Mouse (Mus musculus) thymus, adult 2 months (tissue): ENCODE measurements at regions not wholly inside any gene's neighbourhood (a gene's known extent, or its start where the extent isn't known, plus 50 kb on each side); places are given as distances from the start of the nearest gene placed in this dataset.

Source experiments
- DNase-seq: peaks from one replicate; pipeline ENCODE4 v3.0.0; 2021
- H3K27ac ChIP-seq: fragments of 200-500 bp; 2 replicates; pipeline ENCODE4 v1.5.1; 2012; ENCODE audit warnings: low read length, control low read depth; ENCODE audit not compliant: control insufficient read depth, insufficient read depth
- H3K27me3 ChIP-seq: fragments of 200-500 bp; 2 replicates; pipeline ENCODE4 v1.6.1; 2012; ENCODE audit warnings: mild to moderate bottlenecking, low read length, moderate library complexity, mixed read lengths; ENCODE audit not compliant: control insufficient read depth, insufficient read depth
- H3K36me3 ChIP-seq: fragments of 200-500 bp; 2 replicates; pipeline ENCODE4 v1.6.1; 2012; ENCODE audit warnings: mild to moderate bottlenecking, low read length, moderate library complexity; ENCODE audit not compliant: control insufficient read depth, insufficient read depth
- H3K4me1 ChIP-seq: fragments of 200-500 bp; replicated peaks from 2 replicates; pipeline ENCODE4 v1.6.1; 2012; ENCODE audit warnings: low read length; ENCODE audit not compliant: control insufficient read depth, insufficient read depth
- H3K4me3 ChIP-seq: fragments of 200-500 bp; 2 replicates; pipeline ENCODE4 v1.5.1; 2012; ENCODE audit warnings: mild to moderate bottlenecking, low read length, control low read depth, moderate library complexity; ENCODE audit not compliant: control insufficient read depth, insufficient read depth
- CTCF ChIP-seq: fragments of 200-500 bp; IDR thresholded peaks from 2 replicates; pipeline ENCODE4 v1.5.1; 2012; ENCODE audit warnings: mild to moderate bottlenecking, control low read depth, low read length, moderate library complexity, borderline replicate concordance; ENCODE audit not compliant: control insufficient read depth, poor library complexity, insufficient read depth; ENCODE audit errors: extremely low read depth
- POLR2A ChIP-seq: fragments of 200-500 bp; IDR thresholded peaks from 2 replicates; pipeline ENCODE4 v1.6.1; 2012; ENCODE audit warnings: mild to moderate bottlenecking, low read length, control low read depth, moderate library complexity; ENCODE audit not compliant: control insufficient read depth, poor library complexity, insufficient read depth; ENCODE audit errors: extremely low read depth
- WGBS: fragments of 180-500 bp; shearing (Covaris S2); methylation state at CpG from one replicate; pipeline ENCODE4 v1.1.7; 2018; 5-methylcytosine and 5-hydroxymethylcytosine counted together

DNA sequence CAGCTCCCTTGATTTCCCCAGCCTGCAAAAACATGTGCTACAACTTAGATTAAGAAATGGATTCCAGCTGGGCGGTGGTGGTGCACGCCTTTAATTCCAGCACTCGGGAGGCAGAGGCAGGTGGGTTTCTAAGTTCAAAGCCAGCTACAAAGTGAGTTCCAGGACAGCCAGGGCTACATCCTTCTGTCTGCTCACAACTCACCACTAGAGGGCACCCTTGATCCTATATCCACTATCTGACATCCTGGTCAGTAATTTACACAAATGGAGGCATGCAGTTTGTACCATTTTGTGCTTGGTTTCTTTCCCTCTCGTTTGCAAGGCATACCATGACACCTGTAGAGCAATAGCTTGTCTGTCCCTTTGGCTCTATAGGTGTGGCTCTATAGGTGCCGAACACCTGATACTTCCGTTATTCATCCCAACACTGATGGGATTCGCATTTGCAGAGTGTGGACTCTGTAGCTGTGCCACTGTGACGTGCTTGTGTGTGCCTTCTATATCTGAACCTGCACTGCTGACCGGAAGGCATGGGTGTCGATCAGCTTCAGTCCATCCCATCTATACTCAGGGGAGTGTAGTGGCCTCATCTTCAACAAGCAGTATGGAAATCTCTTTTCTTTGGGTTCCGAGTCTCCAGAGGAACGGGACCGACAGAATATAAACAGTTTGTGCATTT lies 108.4 kb upstream of the Spata13 start:
- WGBS: 77% methylated on average over 13 of the region's 13 CpGs
- DNase-seq: peak; percentile 60
- Histone ChIP-seq H3K4me3 (no peak overlapping the region), H3K36me3 (no peaks in the 10 kb centered on the region), H3K4me1 (peaks cover 15% of the 10 kb centered on the region), H3K27me3 (no peaks in the 10 kb centered on the region), H3K27ac (no peak overlapping the region)
- TF ChIP-seq POLR2A: no peak
- no peak for TF ChIP-seq CTCF

DNA sequence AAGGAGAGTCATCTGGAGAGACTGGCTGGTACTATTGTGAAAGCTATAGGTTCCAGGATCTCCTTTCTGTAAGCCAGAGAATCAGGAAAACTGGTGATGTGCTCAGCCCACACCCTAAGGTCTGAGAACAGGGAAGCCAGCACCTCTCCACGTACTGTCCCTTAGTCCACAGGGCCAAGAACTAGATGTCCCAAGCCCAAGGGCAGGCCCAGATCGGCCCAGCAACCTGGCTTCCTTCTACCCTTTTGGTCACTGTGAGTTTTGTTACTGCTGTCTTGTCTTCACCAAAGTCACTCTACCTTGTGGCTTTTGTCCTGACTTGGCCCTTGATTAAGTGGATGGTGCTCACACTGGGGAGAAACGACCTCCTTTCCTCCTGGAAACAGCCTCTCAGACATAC lies 107.8 kb upstream of the Spata13 start:
- H3K27me3 ChIP-seq: no peaks in the 10 kb centered on the region
- peaks cover 11% of the 10 kb centered on the region for H3K4me1 ChIP-seq
- H3K27ac ChIP-seq: no peak overlapping the region
- DNase-seq: no peak
- WGBS: 83% methylated on average over 3 of the region's 3 CpGs
- no peak overlapping the region for H3K4me3 ChIP-seq
- H3K36me3 ChIP-seq: no peaks in the 10 kb centered on the region
- TF ChIP-seq POLR2A (no peak), CTCF (no peak)

DNA sequence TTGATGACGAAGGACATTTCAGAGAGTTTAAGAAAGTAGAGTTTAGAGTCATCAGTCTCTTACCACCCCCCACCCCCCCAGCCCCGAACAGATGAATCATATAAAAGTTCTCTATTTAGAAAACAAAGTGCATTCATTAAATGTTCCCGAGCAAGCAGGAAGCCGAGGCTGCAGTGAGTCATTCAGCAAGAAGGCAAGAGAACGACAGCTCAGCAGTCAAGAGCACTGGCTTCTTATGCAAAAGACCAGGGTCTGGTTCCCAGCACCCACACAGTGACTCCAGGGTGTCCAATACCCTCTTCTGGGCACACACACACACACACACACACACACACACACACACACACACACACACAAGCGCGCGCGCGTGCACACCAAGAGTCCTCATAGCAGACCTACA lies 107.0 kb upstream of the Spata13 start:
- peaks cover 4% of the 10 kb centered on the region for H3K4me1 ChIP-seq
- H3K36me3 ChIP-seq: no peaks in the 10 kb centered on the region
- no peak for TF ChIP-seq CTCF
- no peak for TF ChIP-seq POLR2A
- H3K4me3 ChIP-seq: no peak overlapping the region
- no peak overlapping the region for H3K27ac ChIP-seq
- 88% methylated on average over 10 of the region's 10 CpGs for WGBS
- H3K27me3 ChIP-seq: no peaks in the 10 kb centered on the region
- DNase-seq: no peak

DNA sequence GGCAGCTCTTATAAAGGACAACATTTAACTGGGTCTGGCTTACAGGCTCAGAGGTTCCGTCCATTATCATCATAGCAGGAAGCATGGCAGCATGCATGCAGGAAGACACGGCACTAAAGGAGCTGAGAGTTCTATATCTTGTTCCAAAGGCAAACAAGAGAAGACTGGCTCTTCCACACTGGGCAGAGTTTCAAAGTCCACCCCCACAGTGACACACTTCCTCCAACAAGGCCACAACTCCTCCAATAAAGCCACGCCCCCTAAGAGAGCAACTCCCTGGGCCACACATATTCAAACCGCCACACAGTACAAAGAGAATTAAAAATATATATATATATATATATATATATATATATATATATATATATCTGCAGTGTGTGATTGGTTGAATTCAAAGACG lies 105.8 kb upstream of the Spata13 start:
- no peak for TF ChIP-seq CTCF
- H3K4me1 ChIP-seq: no peaks in the 10 kb centered on the region; the same call in 1 of the 2 replicates
- no peaks in the 10 kb centered on the region for H3K27me3 ChIP-seq
- 94% methylated on average over 5 of the region's 5 CpGs for WGBS
- no peak for DNase-seq
- no peak overlapping the region for H3K27ac ChIP-seq
- no peak overlapping the region for H3K4me3 ChIP-seq
- H3K36me3 ChIP-seq: no peaks in the 10 kb centered on the region

DNA sequence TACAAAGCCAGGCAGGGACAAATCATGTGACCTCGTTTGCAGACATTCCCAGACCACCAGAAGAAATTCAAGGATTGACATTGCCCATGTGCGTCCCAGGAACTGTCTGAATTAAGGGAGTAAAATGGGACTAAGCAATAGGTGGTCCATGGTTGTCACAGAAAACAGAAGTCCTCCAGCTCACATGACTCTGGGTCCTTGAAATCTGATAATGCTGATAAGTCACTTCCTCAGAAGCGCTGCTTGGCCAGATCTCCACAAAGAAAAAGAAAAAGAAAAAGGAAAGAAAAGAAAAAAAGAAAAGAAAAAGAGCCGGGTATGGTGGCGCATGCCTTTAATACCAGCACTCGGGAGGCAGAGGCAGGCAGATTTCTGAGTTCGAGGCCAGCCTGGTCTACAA lies 105.3 kb upstream of the Spata13 start:
- no peak for TF ChIP-seq POLR2A
- no peak for TF ChIP-seq CTCF
- Histone ChIP-seq H3K4me1 (no peaks in the 10 kb centered on the region; the same call in 1 of the 2 replicates), H3K27ac (no peak overlapping the region), H3K36me3 (no peaks in the 10 kb centered on the region), H3K4me3 (no peak overlapping the region), H3K27me3 (no peaks in the 10 kb centered on the region)
- 82% methylated on average over 7 of the region's 7 CpGs for WGBS
- no peak for DNase-seq

DNA sequence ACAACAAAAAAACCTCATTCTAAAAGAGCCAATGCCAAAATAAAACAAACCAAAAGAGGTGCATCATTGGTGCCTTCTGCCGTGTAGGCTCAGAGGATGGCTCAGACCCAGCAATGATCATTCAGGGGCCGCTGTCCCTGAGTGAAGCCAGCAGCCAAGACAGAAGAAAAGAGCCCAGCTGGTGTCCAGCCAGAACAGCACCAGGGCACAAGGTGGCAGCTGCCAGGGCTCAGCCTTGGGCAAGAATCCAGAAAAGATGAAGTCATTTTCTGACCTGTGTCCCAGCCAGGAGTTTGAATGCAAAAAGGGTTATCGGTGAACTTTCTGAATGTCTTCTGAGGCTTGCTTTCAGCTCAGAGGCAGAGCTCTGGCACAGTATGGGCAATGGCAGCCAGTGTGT lies 104.8 kb upstream of the Spata13 start:
- 95% methylated on average over 3 of the region's 3 CpGs for WGBS
- TF ChIP-seq CTCF (no peak), POLR2A (no peak)
- Histone ChIP-seq H3K27me3 (no peaks in the 10 kb centered on the region), H3K36me3 (no peaks in the 10 kb centered on the region), H3K27ac (no peak overlapping the region), H3K4me1 (no peaks in the 10 kb centered on the region; the same call in 1 of the 2 replicates), H3K4me3 (no peak overlapping the region)
- no peak for DNase-seq
